Mouse (Mus musculus) central nervous system, embryonic 14 days (tissue): ENCODE results near the gene Nprl2. TPM values are rescaled to one million over a fixed set of nuclear protein-coding genes. Genes with fewer than 3 reads are reported as not detected.

ENCODE experiments used
- polyA plus RNA-seq: library from polyadenylated mRNA; depleted of rRNA; stranded (reverse); fragments of >200 nt; gene quantifications from 2 replicates; pipeline ENCODE4 v1.2.3, GENCODE M21; 2012; rRNA removed

The Nprl2 gene
- polyA plus RNA-seq, result 78.8 and 83.5 TPM in 2 replicates

DNA sequence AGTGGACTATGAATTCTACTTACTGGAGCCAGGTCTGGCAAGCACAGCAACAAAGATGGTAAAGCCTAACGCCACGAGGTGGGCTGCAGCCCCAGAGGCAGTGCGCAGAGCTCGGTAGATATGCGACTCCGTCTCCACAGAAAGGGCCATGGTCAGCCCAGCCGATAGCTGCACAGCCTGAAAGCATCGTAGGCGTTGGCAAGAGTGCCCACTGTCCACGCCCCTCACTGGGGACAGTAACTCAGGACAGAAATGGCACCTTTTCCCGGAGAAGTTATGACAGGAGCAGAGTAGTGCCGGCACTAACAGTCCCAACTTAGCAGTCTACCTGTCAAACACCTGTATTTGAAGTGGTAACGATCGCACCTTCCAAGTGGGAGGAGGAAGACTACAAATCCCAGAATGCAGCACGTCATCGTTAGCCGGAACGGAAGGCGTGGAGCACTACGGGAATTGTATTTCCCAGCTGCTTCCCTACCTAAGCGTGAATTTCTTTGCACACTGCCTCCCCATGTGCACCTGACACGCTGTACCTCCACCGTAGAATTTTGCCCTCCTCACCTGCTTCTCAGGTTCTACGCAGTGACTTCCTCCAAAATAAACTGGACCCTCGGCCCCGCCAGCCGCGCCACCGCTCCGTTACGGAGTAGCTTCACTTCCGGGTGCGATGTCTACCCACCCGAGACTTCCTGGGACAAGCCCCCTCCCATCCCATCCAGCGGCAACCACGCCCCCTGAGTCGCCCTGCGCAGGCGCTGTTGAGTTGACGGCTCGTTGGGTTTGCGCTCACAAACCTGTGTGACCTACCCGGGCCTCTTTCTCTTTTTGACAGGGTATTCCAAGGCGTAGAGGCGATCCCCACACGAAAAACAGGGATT lies at the start of gene Nprl2, which contains the start of gene Cyb561d2:
Nprl2 (plus strand) TSS at position 753 of the 878 bp plus-strand sequence.
Cyb561d2 (minus strand) TSS at position 720 of the 878 bp plus-strand sequence.

GRCm38 (mm10) chr9:107533791-107534407 lies 8.1 kb upstream of the Nprl2 start, which contains the start of gene Tmem115:
TSS of gene Tmem115 (plus strand) at chr9:107533945.

DNA sequence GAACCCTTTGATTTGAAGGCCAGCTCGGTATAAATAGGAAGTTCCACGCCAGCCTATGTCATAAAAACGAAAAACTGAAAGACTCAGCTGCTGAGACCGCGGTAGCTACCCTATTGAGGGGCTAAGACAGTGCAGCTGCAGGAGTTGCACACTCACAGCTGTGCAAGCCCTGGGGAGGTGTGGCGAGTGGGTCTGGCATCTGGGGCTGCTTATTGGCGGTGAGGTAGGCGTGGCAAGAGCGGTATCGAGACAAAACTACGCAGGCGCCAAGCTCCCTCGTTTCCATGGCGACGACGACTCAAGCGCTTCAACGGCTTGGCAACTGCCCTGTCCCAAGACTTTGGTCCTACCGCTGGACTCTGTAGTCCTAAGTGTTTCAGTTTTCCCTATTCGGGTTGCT lies 5.0 kb downstream of the Nprl2 start, which contains the start of gene Zmynd10:
Zmynd10 (plus strand) TSS at position 273 of the 400 bp plus-strand sequence.

DNA sequence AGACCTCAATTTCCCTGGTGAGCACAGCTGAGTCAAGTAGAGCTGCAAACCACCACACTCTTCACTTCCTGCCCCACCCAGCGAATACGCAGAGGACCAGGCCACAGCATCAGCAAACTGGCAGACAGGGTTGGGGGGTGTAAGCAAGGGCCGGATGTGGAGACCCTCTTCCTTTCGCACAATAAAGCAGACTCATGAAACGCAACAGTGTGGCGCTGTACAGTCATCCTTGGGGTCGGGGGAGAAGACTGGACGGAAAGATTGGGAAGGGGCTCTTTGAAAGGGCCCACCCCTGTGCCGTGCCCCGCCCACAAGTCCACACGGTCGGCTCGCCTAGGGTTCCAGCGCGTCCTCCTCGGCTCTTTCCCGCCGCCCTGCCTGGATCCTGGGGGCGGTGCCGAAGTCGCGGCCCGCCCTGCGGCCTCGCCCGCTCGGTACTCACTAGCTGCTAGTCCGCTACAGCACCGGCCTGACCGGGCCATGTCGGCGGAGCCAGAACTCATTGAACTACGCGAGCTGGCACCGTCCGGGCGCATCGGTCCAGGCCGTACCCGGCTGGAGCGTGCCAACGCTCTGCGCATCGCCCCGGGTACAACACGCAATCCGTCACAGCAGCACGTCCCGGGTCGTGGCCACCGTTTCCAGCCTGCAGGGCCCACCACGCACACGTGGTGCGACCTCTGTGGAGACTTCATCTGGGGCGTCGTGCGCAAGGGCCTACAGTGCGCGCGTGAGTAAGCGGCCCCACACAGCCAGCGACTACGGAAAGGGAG lies 9.3 kb downstream of the Nprl2 start, which contains the start of gene Rassf1:
Rassf1 (plus strand) TSS at position 439 of the 773 bp plus-strand sequence.

DNA sequence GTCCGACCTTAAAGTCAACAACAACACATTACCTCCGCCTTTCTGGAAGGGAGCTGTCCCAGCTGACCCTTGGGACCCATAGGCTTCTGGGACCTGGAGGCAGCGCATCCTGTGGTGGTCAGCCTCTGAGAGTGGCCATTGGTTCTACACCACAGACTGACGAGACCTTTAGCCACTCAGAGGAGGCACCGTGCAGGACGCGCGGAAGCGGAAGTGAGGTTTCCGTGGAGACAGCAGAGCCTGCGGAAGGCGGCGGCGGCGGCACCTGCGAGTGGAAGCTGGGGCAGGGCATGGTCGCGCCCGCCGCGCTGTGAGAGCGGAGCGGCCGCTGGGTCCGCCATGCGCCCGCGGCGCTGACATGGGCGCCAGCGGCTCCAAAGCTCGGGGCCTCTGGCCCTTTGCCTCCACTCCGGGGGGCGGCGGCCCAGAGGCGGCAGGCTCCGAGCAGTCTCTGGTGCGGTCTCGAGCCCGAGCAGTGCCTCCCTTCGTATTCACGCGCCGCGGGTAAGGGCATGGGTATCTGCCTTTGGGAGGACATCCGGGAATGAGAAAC lies 21.1 kb downstream of the Nprl2 start, which contains the start of gene Tusc2:
Tusc2 (plus strand) TSS at position 227 of the 553 bp plus-strand sequence.

GRCm38 (mm10) chr9:107567702-107568319 lies 25.8 kb downstream of the Nprl2 start, which contains the start of gene Hyal2:
TSS of gene Hyal2 (plus strand) at chr9:107567945.

GRCm38 (mm10) chr9:107576357-107577107 lies 34.5 kb downstream of the Nprl2 start, which contains the start of gene Hyal1:
TSS of gene Hyal1 (plus strand) at chr9:107576927.

GRCm38 (mm10) chr9:107578587-107578986 lies 36.6 kb downstream of the Nprl2 start, which contains the start of gene Naa80:
TSS of gene Naa80 (plus strand) at chr9:107578887.

GRCm38 (mm10) chr9:107580501-107581317 lies 38.7 kb downstream of the Nprl2 start, which contains the start of gene Hyal3:
TSS of gene Hyal3 (plus strand) at chr9:107580818.

GRCm38 (mm10) chr9:107586974-107587832 lies 45.2 kb downstream of the Nprl2 start, which contains the start of gene Ifrd2:
TSS of gene Ifrd2 (plus strand) at chr9:107587642.

Other genes with a start within 250 kb of the Nprl2 start
- gene Cish, start 246.2 kb upstream of the Nprl2 start, polyA plus RNA-seq, result 7.2 and 8.0 TPM in 2 replicates
- gene Hemk1, start 203.9 kb upstream of the Nprl2 start, polyA plus RNA-seq, result 31.8 and 32.4 TPM in 2 replicates
- gene 6430571L13Rik, start 201.6 kb upstream of the Nprl2 start, polyA plus RNA-seq, result 5.8 and 6.4 TPM in 2 replicates
- gene Cacna2d2, start 142.6 kb upstream of the Nprl2 start, polyA plus RNA-seq, result 82.6 and 102 TPM in 2 replicates
- gene Tmem115, start 8.3 kb upstream of the Nprl2 start, polyA plus RNA-seq, result 32.8 and 33.5 TPM in 2 replicates
- gene Cyb561d2, start within 50 bp of the Nprl2 start, polyA plus RNA-seq, result 27.6 and 30.1 TPM in 2 replicates
- gene Zmynd10, start 5.1 kb downstream of the Nprl2 start, polyA plus RNA-seq, result 5.8 and 7.0 TPM in 2 replicates
- gene Rassf1, start 9.3 kb downstream of the Nprl2 start, polyA plus RNA-seq, result 34.2 and 44.6 TPM in 2 replicates
- 78.2 and 82.7 TPM in 2 replicates for gene Tusc2, start 21.0 kb downstream of the Nprl2 start, polyA plus RNA-seq
- gene Hyal2, start 25.7 kb downstream of the Nprl2 start, polyA plus RNA-seq, result 62.7 and 63.0 TPM in 2 replicates
- 4.3 and 4.8 TPM in 2 replicates for gene Hyal1, start 34.7 kb downstream of the Nprl2 start, polyA plus RNA-seq
- gene Naa80, start 36.7 kb downstream of the Nprl2 start, polyA plus RNA-seq, result 26.0 and 30.3 TPM in 2 replicates
- 1.2 and 1.3 TPM in 2 replicates for gene Hyal3, start 38.6 kb downstream of the Nprl2 start, polyA plus RNA-seq
- 24.6 and 30.0 TPM in 2 replicates for gene Ifrd2, start 45.4 kb downstream of the Nprl2 start, polyA plus RNA-seq
- gene Sema3b, start 67.0 kb downstream of the Nprl2 start, polyA plus RNA-seq, result 5.2 and 9.8 TPM in 2 replicates
- gene Gnai2, start 93.1 kb downstream of the Nprl2 start, polyA plus RNA-seq, result 454 and 485 TPM in 2 replicates
- 60.5 and 67.7 TPM in 2 replicates for gene Slc38a3, start 127.3 kb downstream of the Nprl2 start, polyA plus RNA-seq
- 0.13 and 0.43 TPM in 2 replicates for gene Gnat1, start 137.5 kb downstream of the Nprl2 start, polyA plus RNA-seq
- 112 and 151 TPM in 2 replicates for gene Sema3f, start 168.2 kb downstream of the Nprl2 start, polyA plus RNA-seq
- gene Rbm5, start 228.8 kb downstream of the Nprl2 start, polyA plus RNA-seq, result 205 and 224 TPM in 2 replicates